Mouse (Mus musculus): ENCODE results near the gene Fgd6.

The Fgd6 gene

GRCm38 (mm10) chr10:94035658-94036374 lies at the start of gene Fgd6, which contains the start of gene Vezt:
Gene Fgd6, plus strand, starts transcription at chr10:94036001.
Gene Vezt, minus strand, starts transcription at chr10:94035817.
- peak; percentile 100 for DNase-seq

GRCm38 (mm10) chr10:93994136-93994535 lies 41.7 kb upstream of the Fgd6 start:
- no peak for DNase-seq

GRCm38 (mm10) chr10:93995100-93995499 lies 40.7 kb upstream of the Fgd6 start:
- DNase-seq, result no peak

GRCm38 (mm10) chr10:93999357-93999756 lies 36.4 kb upstream of the Fgd6 start:
- DNase-seq, result no peak

GRCm38 (mm10) chr10:94000223-94000622 lies 35.6 kb upstream of the Fgd6 start:
- peak; percentile 57 for DNase-seq

GRCm38 (mm10) chr10:94008356-94008755 lies 27.4 kb upstream of the Fgd6 start:
- DNase-seq, result no peak

- DNase-seq, result no peak
These were observed 25.7 kb upstream of the Fgd6 start for GRCm38 (mm10) chr10:94009991-94010679.

GRCm38 (mm10) chr10:94011024-94011423 lies 24.8 kb upstream of the Fgd6 start:
- no peak for DNase-seq

- DNase-seq, result peak; percentile 79
These were observed 22.6 kb upstream of the Fgd6 start for GRCm38 (mm10) chr10:94013196-94013595.

GRCm38 (mm10) chr10:94014200-94014599 lies 21.6 kb upstream of the Fgd6 start:
- DNase-seq, result no peak

GRCm38 (mm10) chr10:94017455-94017854 lies 18.3 kb upstream of the Fgd6 start:
- DNase-seq, result no peak

GRCm38 (mm10) chr10:94020587-94020986 lies 15.2 kb upstream of the Fgd6 start:
- no peak for DNase-seq

- no peak for DNase-seq
These were observed 14.7 kb upstream of the Fgd6 start for GRCm38 (mm10) chr10:94021059-94021458.

GRCm38 (mm10) chr10:94025079-94025478 lies 10.7 kb upstream of the Fgd6 start:
- DNase-seq, result no peak

GRCm38 (mm10) chr10:94028493-94028892 lies 7.3 kb upstream of the Fgd6 start:
- DNase-seq, result no peak

- DNase-seq, result no peak
These were observed 4.6 kb upstream of the Fgd6 start for GRCm38 (mm10) chr10:94031164-94031563.

GRCm38 (mm10) chr10:94034876-94035657 lies 734 bp upstream of the Fgd6 start:
- peak; percentile 74 for DNase-seq

GRCm38 (mm10) chr10:94036375-94036758 lies 566 bp downstream of the Fgd6 start:
- no peak for DNase-seq

GRCm38 (mm10) chr10:94037196-94037595 lies 1.4 kb downstream of the Fgd6 start:
- DNase-seq, result no peak

- DNase-seq, result no peak
These were observed 1.8 kb downstream of the Fgd6 start for GRCm38 (mm10) chr10:94037596-94037995.

- no peak for DNase-seq
These were observed 2.8 kb downstream of the Fgd6 start for GRCm38 (mm10) chr10:94038366-94039260.

GRCm38 (mm10) chr10:94043908-94044307 lies 8.1 kb downstream of the Fgd6 start:
- DNase-seq, result no peak

GRCm38 (mm10) chr10:94045301-94045700 lies 9.5 kb downstream of the Fgd6 start:
- DNase-seq, result no peak

Data from lung, postnatal 10 days (tissue).